Mouse (Mus musculus) E14TG2a.4 (cell line): ENCODE data around the gene Mrpl30.
A peak's percentile ranks its signal among the peaks of the same experiment; 100 is the strongest.

Experiments used
- H3K27me3 ChIP-seq: 2 replicates; pipeline ENCODE4 v1.6.1; 2014; ENCODE audit warnings: low read length, control low read depth; ENCODE audit not compliant: insufficient read depth
- H3K36me3 ChIP-seq: 2 replicates; pipeline ENCODE4 v1.6.1; 2014; ENCODE audit warnings: low read length, control low read depth; ENCODE audit not compliant: insufficient read depth
- H3K4me1 ChIP-seq: replicated peaks from 2 replicates; pipeline ENCODE4 v1.6.1; 2014; ENCODE audit warnings: low read depth, low read length, control low read depth
- H3K4me3 ChIP-seq: replicated peaks from 2 replicates; pipeline ENCODE4 v1.5.1; 2014; ENCODE audit warnings: mild to moderate bottlenecking, low read length
- H3K9me3 ChIP-seq: 2 replicates; pipeline ENCODE4 v1.6.1; 2014; ENCODE audit warnings: low read length, control low read depth
- CTCF ChIP-seq: conservative IDR thresholded peaks from 2 replicates; pipeline ENCODE4 v1.5.1; 2014; ENCODE audit warnings: low read length
- NANOG ChIP-seq: IDR thresholded peaks from 2 replicates; pipeline ENCODE4 v1.6.1; 2014; ENCODE audit warnings: borderline replicate concordance, low read length, mixed read lengths
- POU5F1 ChIP-seq: IDR thresholded peaks from 2 replicates; pipeline ENCODE4 v1.6.1; 2014; ENCODE audit warnings: low read length, borderline replicate concordance

The Mrpl30 gene

DNA sequence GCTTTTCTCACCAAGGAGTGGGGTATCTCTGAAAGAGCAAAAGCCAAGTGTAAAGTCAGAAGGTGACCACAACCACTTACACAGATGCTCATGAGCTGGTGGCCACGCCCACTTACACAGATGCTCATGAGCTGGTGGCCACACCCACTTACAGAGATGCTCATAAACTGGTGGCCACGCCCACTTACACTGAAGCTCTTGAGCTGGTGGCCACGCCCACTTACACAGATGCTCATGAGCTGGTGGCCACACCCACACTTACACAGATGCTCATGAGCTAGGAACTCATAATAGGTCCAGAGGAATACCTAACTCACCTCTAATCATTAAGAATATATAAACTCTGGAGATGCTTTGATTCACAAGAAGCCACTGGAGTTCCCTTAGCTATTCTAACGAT, 5.8 kb upstream of the Mrpl30 start:
- TF ChIP-seq POU5F1, result no peak
- H3K4me1 ChIP-seq, result peaks cover 28% of the 10 kb centered on the region
- H3K27me3 ChIP-seq, result no peaks in the 10 kb centered on the region
- H3K9me3 ChIP-seq, result no peaks in the 10 kb centered on the region
- peaks cover 75% of the 10 kb centered on the region for H3K36me3 ChIP-seq
- H3K4me3 ChIP-seq, result no peak overlapping the region

DNA sequence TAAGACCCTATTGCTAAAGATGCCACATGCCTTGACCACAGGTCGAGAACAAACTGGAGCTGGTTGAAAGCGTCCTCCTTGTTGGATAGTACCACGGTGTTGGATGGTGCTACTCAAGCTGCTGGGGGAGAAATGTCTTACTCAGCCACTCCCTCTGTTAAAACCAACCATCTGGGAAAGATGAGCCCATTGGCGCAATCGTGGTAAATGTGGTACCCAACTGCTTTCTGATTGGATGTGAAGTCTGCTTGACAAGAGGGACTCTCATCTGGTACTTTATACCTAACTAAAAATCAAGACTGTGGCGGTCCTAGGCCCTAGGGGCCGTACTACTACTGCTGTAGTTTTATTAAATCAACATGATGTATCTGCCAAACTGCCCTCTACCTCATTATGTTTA, 1.1 kb upstream of the Mrpl30 start:
- TF ChIP-seq POU5F1, result no peak
- TF ChIP-seq CTCF, result no peak
- no peak for TF ChIP-seq NANOG
- Histone ChIP-seq H3K4me3 (peak overlapping the region; percentile 95), H3K9me3 (no peaks in the 10 kb centered on the region), H3K36me3 (peaks cover 58% of the 10 kb centered on the region), H3K27me3 (no peaks in the 10 kb centered on the region), H3K4me1 (peaks cover 51% of the 10 kb centered on the region)

DNA sequence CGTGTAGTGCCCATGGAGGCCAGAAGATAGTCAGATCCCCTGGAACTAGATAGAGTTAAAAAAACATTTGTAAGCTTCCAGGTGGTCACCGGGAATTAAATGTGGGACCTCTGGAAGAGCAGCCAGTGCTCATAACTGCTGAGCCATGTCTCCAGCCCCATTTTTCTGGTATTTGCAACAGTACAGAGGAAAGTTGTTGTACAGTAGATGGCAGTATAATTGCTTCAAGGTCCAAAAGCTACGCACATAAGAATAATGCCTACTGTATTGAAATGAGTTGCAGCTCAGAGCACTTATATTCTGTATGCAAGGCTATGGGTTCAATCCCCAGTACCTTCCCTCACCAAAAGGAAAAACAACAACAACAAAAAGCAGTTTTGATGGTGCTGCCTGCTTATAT, 1.1 kb downstream of the Mrpl30 start:
- H3K4me1 ChIP-seq, result peaks cover 42% of the 10 kb centered on the region
- peak overlapping the region; percentile 95 for H3K4me3 ChIP-seq
- no peaks in the 10 kb centered on the region for H3K9me3 ChIP-seq
- H3K27me3 ChIP-seq, result no peaks in the 10 kb centered on the region
- H3K36me3 ChIP-seq, result peaks cover 67% of the 10 kb centered on the region
- TF ChIP-seq NANOG (no peak), CTCF (peak; percentile 7; the same call in 1 of the 2 replicates)

DNA sequence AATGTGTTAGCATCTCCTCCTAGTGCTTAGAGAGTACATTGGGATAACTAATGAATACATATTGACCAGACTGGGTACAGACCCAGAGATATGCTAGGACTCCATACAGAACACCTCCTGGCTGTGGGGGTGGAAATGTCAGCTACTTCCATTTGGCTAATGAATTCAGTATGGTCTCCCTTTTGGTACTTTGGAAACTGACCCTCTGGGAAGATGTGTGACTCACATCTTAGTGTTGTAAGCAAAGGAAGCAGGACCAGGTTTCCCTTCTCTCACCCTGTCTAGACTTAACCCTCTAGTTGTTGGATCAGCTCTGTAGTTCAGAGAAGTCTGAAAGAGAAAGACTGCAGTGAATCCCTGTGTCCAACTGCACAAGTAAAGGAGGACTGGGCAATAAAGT, 4.3 kb downstream of the Mrpl30 start:
- Histone ChIP-seq H3K4me3 (no peak overlapping the region), H3K4me1 (peaks cover 39% of the 10 kb centered on the region), H3K27me3 (no peaks in the 10 kb centered on the region), H3K9me3 (no peaks in the 10 kb centered on the region), H3K36me3 (peaks cover 71% of the 10 kb centered on the region)
- TF ChIP-seq CTCF (no peak), NANOG (no peak), POU5F1 (no peak)

DNA sequence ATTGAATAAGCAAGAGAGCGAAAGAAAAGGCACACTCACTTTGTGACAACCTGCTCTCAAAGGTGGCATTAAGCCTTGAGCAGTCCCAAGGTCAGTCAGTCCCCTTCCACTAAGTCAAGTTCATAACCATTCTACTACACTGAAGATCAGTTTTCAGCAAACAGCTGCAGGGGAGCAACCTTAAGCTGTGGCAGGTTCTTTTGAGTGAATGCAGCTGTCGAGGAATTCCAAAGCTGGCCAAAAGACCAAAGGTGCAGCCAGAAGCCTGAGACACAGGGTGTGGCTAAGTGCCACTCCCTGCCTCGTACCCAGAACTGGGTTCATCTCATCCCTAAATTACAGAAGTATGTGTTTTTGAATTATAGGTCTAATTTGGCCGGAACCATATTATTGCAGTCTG, 9.5 kb downstream of the Mrpl30 start:
- Histone ChIP-seq H3K4me1 (peaks cover 23% of the 10 kb centered on the region), H3K9me3 (no peaks in the 10 kb centered on the region), H3K4me3 (no peak overlapping the region), H3K36me3 (peaks cover 42% of the 10 kb centered on the region), H3K27me3 (no peaks in the 10 kb centered on the region)
- no peak for TF ChIP-seq NANOG
- no peak for TF ChIP-seq CTCF
- TF ChIP-seq POU5F1, result no peak

DNA sequence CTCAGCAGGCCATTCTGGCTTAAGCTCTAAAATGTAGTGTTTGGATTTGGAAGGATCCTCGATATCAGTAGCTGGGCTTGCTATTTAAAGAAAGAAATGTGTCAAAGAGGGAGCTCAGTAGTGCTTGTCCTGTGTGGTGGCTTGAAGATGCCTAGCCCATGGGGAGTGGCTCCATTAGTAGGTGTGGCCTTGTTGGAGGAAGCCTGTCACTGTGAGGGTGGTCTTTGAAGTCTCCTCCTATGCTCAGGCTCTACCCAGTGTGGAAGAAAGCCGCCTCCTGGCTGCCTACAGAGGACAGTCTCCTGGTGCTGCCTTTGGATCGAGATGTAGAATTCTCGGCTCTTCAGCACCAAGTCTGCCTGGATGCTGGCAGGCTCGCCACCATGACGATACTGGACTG, 10.0 kb downstream of the Mrpl30 start:
- H3K4me3 ChIP-seq, result peak overlapping the region; percentile 1; the same call in 1 of the 2 replicates
- no peaks in the 10 kb centered on the region for H3K9me3 ChIP-seq
- peaks cover 23% of the 10 kb centered on the region for H3K4me1 ChIP-seq
- no peak for TF ChIP-seq CTCF
- TF ChIP-seq POU5F1, result no peak
- H3K36me3 ChIP-seq, result peaks cover 37% of the 10 kb centered on the region
- H3K27me3 ChIP-seq, result no peaks in the 10 kb centered on the region

DNA sequence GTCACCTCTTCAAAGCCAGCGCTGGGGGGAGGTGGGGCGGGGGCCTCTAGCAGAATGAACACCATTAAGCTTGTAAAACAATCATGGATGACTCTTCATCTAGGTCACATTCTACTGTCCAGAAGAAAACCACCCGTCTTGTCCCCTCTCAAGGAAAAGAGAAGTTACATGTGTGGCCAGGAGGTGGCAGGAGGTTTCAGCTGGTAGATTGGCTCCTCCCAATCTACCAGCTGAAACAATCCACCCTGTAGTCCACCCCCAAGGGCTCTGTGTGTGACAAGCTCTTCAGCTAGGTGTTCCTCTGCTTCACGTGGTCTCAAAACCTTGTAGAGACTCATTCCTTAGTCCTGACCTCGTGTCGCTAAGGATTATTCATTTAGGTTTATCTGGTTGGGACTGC, 12.9 kb downstream of the Mrpl30 start:
- Histone ChIP-seq H3K4me3 (no peak overlapping the region), H3K9me3 (no peaks in the 10 kb centered on the region), H3K27me3 (no peaks in the 10 kb centered on the region), H3K4me1 (peaks cover 23% of the 10 kb centered on the region), H3K36me3 (peaks cover 9% of the 10 kb centered on the region)
- TF ChIP-seq NANOG (no peak), CTCF (peak; percentile 18)

DNA sequence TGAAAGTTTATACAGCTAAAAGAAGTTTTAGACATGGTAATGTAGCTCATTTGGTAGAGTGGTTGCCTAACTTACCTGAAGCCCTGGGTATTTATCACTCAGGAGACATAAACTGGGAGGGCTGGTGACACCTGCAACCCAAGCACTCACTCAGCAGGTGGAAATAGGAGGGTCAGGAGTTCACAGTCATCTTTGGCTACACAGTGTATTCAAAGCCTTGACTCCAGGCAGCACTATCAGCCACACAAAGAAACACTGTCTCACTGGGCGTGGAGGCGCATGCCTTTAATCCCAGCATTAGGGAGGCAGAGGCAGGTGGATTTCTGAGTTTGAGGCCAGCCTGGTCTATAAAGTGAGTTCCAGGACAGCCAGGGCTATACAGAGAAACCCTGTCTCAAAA, 22.5 kb downstream of the Mrpl30 start:
- peaks cover 14% of the 10 kb centered on the region for H3K4me1 ChIP-seq
- no peaks in the 10 kb centered on the region for H3K36me3 ChIP-seq
- H3K4me3 ChIP-seq, result no peak overlapping the region
- no peak for TF ChIP-seq CTCF
- TF ChIP-seq NANOG, result no peak
- no peak for TF ChIP-seq POU5F1
- peaks cover 38% of the 10 kb centered on the region for H3K27me3 ChIP-seq
- H3K9me3 ChIP-seq, result no peaks in the 10 kb centered on the region

DNA sequence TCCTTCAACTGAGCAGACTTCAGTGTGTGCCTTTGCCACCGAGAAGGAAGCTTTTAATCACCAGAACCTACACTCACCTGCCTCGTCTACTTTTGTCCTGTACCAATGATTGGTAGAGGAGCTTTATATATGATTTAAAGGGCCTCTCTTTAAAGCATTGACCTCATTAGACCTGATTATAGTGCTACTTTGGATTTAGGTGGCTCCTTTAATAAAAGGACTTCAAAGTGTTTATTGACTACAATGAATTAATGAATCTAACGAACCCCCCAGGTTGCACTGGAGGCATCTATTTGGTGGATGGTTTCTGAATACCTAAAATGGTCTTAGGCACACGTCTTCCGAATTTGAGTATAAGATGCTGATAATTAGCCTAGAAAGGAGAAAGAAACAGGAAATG, 26.1 kb downstream of the Mrpl30 start, which contains the start of gene Lyg2:
Lyg2 (minus strand) TSS at position 101 of the 400 bp plus-strand sequence.
- peaks cover 46% of the 10 kb centered on the region for H3K27me3 ChIP-seq
- peaks cover 9% of the 10 kb centered on the region for H3K4me1 ChIP-seq
- TF ChIP-seq CTCF (no peak), POU5F1 (no peak), NANOG (no peak)
- no peak within 1 kb of the TSS for H3K4me3 ChIP-seq
- H3K9me3 ChIP-seq, result no peaks in the 10 kb centered on the region
- H3K36me3 ChIP-seq, result no peaks in the 10 kb centered on the region

DNA sequence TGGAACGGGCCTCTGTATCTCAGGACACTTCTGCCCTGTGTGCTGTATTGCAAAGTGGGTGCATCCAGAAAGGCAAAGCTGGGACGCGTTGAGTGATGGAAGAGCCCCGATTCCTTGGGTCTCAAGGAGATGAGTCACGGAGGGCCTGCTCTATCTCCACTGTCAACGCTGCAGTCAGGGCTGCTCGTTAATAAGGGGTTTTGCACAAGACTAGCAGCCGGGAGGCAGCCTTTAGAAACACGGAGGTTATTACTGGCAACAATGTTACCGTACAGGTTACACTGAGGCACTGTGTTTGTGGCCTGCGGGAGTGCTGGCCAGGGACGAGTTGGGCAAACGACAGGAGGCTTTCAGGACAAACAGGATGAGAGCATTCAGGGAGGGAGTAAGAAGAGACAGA, 27.4 kb downstream of the Mrpl30 start:
- TF ChIP-seq POU5F1 (no peak), NANOG (no peak), CTCF (no peak)
- H3K27me3 ChIP-seq, result peaks cover 51% of the 10 kb centered on the region
- no peak overlapping the region for H3K4me3 ChIP-seq
- no peaks in the 10 kb centered on the region for H3K36me3 ChIP-seq
- peaks cover 9% of the 10 kb centered on the region for H3K4me1 ChIP-seq
- H3K9me3 ChIP-seq, result no peaks in the 10 kb centered on the region
